Mouse (Mus musculus) gastrocnemius, postnatal 36 days (tissue): Measurements from ENCODE around the gene Ccdc88c. TPM values are rescaled to one million over a fixed set of nuclear protein-coding genes. Genes with fewer than 3 reads are reported as not detected.
"Not testable (repeated sequence)": the region's sequence is repeated elsewhere in the genome, so short reads cannot be mapped to it uniquely, and the experiment has no call there.

Experiments
- DNase-seq, 2 experiments: peaks; one replicate each; pipeline ENCODE4 v3.0.0; 2022
- intact Hi-C: fragments of 180-260 bp; cut with DNase I; formaldehyde crosslinking; loops from one replicate; pipeline ENCODE4 v1.15.1; 2025
- total RNA-seq, 2 experiments: library from RNA; stranded (reverse); gene quantifications; 2 replicates each; pipeline ENCODE4 v1.2.3; 2021

The Ccdc88c gene
- total RNA-seq, 2 experiments from 2014 or later, result 32.3 to 33.9 TPM

DNA sequence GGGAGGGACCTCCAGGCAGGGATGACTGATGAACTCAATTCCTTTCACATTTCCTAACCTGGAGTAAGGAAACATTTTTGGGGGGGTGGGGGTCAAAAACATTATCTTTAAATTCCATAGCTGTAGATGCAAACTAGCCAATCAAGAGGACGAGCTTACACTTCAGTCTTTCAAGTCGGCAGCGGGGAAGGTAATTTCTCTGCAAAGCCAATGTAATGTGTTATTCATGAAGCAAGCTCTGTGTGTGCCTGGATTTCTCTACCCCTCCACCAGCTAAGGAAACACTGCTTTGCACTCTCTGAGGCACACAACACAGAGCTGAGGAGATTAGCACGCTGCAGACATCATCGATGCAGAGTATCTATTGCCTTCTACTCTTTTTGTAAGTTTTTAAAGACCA is 9.8 kb downstream of the Ccdc88c start:
- no peak for DNase-seq
- intact Hi-C loops, result no loop called here

DNA sequence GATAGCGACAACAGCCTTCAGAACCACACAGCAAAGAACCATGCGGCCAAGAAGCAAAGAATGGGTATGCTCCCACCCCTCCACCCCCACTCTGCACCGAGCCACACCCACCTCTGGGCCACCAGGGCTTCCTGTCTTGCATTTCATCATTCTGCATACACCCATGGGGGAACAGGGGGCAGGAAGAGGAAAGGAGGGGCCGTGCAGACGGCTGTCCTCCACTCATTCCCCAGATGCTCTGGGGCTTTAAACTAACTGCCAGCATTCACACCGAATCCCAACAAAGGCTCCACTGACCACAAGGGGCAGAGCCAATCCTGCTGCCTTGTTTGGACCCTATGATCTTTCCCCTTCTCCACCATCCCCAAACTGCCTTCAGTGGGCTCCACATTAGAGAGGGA is 10.9 kb downstream of the Ccdc88c start:
- intact Hi-C loops, result no loop called here
- peak; percentile 34 to 45 for DNase-seq

DNA sequence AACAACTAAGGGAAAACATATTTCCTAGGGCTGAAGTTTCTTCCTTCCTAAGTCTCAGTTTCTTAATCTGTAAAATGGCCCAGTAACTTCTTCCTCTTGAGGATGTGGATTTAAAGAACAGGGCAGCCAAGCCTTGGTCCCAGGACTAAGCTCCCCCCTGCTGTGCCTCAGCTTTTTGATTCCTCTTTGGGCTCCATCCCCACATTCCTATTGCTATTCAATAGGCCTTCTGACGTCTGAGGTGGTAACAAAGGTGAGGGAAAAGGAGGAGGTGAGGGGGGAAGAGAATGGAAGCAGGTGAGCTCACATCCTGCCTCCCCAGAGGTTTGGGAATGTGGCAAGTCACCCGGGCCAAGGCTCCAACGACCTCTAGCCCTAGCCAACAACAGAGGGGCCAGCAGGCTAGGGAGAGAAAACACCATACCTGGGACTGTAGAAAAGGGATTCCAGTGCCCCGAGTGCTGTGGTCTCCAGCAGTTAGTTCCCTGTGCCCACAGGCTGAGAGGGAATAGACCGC is 12.4 kb downstream of the Ccdc88c start:
- DNase-seq, result peak in 1 of 2 experiments; percentile 7
- intact Hi-C loops, result no loop called here

DNA sequence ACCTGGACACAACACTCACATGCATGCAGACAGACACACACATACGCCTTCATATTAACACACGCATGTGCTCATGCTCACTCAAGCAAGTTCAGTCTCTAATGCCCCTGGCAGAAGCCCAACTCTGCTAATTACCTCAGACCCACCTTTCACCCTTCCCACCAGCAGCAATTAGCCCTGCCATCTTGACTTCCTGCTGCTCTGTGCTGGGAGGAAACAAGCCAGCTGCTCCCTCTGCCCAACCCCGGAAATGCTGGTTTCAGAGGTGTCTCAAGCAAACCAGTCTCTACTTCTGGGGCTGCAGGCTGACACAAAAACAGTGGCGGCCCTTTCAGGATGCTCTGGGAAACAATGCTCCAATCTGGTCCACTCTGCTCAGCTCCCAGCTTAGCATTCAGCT is 12.9 kb downstream of the Ccdc88c start:
- intact Hi-C loops, result no loop called here
- DNase-seq, result peak in 1 of 2 experiments; percentile 23

DNA sequence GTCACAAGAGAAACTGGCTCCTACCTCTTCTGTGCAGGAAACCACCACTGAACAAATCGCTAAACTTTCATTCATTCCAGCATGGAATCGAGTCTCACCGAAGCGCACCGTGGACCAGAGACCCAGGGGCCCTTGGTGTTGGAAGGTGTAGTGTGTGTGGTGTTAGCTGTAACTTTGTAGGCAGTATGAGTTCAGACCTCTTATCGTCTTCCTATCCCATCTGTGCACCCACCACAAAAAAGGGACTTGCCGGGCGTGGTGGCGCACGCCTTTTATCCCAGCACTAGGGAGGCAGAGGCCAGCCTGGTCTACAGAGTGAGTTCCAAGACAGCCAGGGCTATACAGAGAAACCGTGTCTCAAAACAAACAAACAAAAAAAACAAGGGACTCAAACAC is 13.7 kb downstream of the Ccdc88c start:
- intact Hi-C loops, result no loop called here
- no peak for DNase-seq

DNA sequence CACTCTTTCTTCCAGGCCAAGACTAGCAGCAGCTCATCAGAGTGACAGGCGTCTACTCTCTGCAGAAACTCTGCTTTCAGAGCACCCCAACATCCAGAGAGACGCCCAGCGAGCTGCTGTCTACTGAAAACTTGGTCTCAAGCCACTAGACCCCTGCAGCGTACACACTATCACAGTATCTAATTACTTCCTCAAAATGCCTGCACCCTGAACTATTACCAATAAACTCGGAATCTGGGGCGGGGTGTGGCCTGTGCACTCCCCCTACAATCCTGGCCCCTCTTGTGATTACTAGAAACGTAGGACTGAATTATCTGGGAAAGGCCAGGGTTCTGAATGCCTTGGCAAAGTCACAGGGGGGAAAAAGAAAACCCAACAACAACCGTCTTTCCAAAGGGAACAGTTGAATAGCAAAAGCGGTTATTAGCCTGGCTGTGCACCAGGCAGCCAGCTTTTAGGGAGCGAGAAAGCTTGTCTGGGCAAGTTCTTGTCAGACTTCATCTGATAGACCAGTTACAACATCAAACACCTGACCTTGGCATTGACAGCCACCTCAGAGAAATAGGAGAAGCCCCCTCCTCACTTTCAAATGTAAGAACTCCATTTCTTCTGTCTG is 14.2 kb downstream of the Ccdc88c start:
- DNase-seq, result no peak
- intact Hi-C loops, result no loop called here

DNA sequence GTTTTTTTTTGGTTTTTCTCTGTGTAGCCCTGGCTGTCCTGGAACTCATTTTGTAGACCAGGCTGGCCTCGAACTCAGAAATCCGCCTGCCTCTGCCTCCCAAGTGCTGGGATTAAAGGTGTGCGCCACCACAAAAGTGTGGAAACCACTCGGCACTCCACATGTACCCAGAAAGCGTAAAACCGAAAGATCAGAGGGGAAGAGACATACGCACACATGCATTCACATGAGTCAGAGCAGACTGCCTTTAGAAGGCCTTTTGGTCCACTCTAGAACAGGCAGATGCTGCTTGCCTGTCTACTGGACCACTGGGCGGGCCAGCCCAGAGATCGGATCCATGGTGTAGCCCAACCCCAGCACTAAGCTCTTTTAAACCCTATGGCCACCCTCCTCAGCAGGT is 15.2 kb downstream of the Ccdc88c start:
- intact Hi-C loops, DNase-seq: not testable (repeated sequence)

DNA sequence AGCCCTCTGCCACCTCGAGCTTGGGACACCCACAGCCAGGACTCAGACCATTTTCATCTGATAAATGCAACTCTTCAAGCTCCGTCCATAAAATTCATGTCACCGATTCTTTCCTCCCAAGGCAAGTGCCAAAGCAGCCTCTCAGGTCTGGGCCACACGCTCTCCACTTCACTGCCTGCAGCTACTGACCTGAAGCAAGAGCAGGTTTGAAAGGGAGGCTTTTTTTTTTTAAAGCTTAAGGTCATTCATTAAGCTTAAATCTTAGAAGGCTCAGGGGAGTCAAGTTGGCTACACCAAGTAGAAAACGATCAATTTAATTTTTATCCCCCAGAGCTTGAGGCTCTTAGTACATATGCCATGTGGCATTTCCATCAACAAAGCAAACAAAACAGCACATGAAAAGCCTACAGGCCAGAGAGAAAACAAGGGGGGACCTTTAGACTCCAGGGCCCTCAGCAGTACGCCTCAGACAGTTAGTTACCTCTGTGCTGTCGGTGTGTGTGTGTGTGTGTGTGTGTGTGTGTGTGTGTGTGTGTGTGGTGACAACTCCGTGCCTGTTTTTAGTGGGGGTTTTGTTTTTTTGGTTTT is 15.7 kb downstream of the Ccdc88c start:
- intact Hi-C loops, result no loop called here
- DNase-seq, result no peak

DNA sequence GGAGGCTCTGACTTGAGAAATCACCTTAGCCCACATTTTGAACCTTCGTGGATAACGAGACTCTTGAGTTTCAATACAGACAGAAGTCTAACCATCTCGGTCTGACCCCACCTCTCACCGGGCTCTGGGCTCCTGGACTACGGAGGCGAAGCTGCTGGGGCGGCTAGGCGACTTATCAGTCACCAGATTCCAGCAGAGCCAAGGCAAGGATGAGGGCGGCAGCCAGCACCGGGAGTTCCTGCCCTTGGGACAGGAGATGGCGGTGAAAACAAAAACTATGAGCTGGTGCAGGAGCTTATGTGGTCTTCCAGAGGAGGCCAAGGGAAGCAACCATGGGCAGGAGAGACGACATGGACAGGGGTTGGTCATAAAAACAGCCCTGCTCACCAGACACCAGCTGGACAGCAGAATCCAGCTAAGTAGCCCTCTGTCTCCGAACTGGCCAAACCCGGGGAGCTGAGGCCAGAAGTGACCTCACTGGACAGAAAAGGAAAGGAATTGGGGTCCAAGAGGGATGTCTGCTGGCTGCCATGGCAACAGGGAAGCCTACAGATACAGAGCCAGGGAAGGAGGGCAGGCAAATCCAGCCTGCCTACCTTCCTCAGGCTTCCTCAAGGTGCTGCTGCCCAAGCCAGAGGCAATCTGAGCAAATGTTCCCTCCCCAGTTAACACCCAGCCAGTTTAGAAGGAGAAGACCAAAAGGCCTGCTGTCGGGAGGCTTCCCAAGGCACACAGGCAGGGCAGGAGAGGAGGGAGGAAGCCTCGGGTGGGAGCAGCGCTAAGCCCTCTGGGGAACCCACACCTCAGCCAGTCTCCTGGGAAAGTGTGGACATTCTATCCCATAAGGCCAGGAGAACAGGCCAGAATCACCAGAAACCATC is 16.4 kb downstream of the Ccdc88c start:
- intact Hi-C loops, result no loop called here

DNA sequence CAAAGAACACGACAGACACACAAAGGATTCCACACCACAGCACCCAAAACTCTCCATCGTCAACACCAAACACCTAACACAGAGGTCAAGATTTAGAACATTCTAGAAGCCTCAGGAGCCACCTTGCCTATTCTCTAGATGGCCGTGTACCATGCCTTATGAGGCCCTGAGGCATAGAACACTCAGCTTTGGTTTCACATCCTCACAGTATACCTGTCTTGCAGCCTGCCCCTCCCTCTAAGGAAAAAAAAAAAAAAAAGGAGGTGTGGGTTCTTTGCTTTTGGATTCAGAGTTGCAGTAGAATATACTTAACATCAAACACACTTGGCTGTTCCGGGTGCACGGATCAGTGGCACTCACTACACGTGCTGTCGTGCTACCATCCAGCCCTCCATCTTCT is 17.8 kb downstream of the Ccdc88c start:
- no peak for DNase-seq
- intact Hi-C loops, result no loop called here

More for the DNA sequence above, 16.4 kb downstream of the Ccdc88c start:
- no peak for DNase-seq

DNA sequence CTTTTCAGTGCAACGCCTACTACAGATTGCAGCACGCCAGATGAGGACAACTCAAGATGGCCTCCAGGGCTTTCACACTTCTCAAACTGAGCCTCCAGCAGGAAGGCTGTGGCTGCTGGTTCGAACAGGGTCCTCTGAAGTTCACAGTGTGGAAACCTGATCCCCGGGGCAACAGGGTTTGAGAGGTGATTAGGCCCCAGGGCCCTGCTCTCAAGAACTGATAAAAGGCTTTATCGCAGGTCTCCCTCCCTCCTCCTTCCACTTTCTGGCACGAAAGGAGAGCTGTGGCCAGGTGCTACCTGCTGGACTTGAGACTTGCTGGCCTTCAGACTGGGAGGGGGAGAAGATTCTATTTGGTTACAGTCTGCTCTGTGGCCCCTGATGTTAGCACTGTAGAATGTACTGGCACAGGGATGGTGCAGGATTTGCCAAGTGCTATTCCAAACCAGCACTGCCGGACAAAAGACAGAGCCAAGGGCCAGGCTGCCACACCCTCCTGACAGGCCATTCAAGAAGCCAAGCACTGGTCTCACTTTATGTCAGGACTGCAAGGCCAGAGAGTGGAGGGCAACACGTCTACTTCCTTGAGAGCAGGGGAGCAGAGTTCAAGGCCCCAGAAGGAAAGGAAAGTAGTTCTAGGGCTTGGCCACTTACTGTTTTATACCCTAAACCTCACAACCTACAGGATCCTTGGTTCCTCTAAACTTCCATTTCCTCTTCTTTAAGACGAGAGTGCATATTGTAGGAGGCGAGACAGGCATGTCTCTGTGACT is 18.5 kb downstream of the Ccdc88c start:
- DNase-seq, result peak; percentile 45 to 56
- intact Hi-C loops, result no loop called here

DNA sequence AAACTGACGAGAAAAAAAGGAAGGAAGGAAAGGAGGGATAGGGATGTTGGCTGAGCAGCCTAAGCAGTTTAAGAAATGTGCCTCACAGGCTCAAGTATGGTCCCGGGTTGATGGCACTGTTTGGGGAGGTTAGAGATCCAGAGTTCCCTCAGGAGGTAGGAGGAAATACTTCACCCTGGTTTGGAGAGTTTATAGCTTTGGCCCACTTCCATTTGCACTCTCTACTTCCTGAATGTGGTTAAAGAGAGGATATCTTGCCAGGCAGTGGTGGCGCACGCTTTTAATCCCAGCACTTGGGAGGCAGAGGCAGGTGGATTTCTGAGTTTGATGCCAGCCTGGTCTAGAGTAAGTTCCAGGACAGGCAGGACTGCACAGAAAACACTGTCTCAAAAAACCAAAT is 19.6 kb downstream of the Ccdc88c start:
- intact Hi-C loops, result no loop called here
- no peak for DNase-seq

DNA sequence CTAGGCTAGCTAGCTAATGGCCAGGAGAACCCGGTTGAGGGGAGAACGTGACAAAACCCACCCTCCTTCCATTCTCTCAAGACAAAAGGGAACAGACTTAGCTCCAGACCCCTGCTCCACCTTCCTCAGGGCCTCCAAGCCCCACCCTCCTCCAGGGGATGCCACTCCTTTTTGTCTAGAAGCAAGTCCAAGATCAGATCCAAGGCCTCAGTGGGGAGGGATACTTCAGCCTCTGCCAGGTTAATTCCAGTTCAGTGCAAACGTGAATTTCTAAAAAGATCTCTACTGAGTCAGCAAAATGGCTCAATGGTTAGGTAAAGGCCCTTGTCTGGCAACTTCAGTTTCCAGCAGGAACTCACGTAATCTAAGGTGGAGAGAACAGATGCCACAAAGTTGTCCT is 20.2 kb downstream of the Ccdc88c start:
- intact Hi-C loops, result no loop called here
- DNase-seq, result no peak

DNA sequence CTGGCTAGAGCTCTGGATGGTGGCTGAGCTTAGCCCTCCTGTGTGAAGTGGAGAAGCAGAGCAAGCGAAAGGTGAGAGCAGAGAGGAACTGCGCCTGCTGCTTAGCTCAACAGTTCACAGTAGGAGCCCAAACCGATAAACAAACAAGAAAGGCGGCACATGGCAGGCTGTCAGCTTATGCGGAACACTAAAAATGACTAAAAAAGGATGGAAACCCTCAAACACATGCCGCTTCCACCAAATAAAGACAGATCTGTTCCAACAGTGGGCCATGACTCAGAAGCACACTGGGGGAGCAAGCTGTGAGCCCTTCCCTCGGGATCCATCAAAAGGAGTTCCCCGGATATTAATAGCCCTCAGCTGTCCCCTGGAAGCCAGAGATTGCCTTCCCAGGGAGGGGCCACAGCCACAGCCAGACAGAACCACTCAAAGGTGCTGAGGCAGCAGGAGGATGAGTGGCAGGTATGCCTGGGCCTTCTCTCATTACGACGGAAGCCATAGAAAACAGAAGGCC is 20.8 kb downstream of the Ccdc88c start:
- intact Hi-C loops, result no loop called here
- DNase-seq, result peak; percentile 57 to 67

DNA sequence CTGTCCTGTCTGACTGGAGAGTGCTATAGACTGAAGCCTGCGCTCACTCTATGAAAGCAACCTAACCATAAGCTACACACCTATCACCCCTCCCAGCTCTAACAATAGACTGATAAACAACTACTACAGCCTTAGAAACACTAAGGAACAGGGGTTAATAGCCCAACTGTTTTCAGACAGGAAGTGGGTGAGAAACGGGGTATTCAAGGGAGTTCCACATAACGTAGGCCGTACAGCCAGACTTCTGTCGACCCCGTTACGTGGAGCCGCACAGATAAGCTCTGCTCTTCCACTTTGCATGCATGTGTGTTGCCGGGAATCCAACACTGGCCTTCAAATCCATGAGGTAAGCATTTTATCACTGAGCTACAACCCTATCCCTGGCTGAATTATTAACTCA is 21.4 kb downstream of the Ccdc88c start:
- intact Hi-C loops, result no loop called here
- no peak for DNase-seq

DNA sequence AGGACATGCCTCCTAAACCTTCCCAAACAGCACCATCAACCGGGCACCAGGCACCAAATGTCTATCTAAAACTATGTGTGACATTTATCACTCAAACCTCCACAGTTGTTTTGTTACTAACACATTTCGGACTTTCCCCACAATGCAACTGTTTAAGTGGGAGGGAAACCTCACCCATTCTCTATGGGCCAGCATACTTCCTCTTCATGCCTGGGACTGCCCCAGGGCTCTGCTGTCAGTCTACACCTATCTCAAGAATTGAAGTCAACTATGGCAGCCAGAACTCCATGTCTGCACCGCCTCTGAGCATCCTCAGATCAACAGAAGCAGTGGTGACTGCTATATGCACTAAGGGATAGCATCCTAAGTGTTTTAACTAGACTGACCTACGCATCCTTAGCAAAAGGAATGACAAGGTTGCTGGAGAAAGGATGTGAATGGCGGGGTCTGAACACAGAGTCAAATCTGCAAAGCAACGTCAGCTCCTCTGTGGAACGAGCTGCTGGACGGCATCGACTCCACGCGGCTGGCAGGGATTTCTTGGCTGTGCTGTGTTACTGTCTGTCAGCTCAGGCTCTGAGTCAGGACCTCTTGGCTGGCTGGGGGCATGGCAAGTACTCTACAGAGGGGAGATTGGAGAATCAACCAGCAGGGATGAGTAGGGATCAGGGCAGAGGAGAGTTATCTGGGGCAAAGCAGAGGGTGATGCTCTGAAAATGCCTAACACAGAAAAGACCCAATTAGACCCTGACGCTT is 23.0 kb downstream of the Ccdc88c start:
- DNase-seq, result no peak
- intact Hi-C loops, result no loop called here

DNA sequence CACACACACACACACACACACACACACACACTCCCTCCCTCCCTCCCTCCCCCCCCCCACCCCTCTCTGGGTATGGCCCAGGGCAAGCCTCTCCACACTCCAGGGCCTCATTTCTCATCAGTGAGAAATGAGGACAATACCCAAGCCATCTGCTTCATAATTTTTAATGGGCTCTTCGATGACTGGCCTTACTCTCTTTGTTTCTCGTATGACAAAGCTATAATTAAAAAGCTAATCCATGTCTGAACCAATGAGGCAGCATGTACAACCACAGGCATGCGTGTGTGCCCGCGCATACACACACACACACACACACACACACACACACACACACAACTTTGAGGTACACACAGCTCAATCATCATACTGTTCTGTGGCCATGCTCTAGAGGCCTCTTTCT is 23.9 kb downstream of the Ccdc88c start:
- intact Hi-C loops, result no loop called here

DNA sequence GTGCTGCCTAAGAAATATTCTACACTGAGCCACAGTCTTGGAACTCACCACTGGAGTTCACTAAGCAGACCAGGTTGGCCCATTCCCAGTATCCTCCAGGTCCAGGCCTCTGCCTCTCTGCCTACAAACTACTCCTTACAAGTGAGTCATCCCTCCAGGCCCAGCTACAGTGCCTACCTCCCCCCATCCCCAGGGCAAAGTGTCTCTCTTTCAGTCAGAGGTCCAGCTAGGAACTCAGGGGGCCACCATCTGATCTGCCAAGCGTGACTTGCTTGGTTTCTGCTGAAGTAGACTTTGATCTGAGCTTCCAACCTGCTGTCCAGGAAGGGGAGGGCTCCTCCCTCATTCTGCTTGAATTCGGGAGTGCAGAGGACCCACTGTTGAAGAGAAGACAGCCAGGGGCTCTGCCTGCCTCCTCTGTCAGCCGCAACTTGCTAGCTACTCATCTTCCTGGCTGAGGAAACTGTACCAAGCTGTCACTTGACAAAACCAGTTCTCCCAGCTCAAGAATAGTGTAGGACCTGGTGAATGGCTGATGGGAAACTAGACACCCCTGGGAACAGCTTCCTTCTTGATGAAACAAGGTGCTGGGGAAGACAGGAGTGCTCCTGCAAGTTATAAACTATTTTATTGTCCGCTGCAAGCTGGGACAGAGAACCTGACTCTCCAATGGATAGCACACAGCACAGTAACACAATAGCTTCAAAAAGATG is 25.9 kb downstream of the Ccdc88c start:
- DNase-seq, result no peak
- intact Hi-C loops, result no loop called here

More for the DNA sequence above, 23.9 kb downstream of the Ccdc88c start:
- no peak for DNase-seq
